Mouse (Mus musculus): ENCODE results near the gene Sept8.

DNA sequence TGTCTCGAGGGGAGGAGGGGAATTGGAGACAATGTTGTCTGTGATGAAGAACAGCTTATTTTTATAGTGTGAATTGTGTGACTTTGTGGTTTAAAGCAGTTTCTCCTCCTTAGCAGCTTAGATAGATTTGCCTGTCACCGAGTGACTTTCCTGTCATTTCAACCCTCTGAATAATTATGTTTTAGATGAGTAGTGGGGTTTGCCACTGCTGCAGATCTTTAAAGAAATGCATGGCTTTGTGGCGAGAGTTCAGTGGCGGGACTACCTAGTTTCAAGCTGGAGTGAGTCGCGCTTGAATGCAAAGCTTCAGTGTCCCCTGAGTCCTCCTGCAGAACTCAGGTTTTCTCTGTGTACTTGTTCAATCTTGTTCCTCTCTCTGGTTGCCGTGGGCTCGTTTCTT is 69.2 kb downstream of the Sept8 start:
- TF ChIP-seq CTCF (IDR thresholded peaks at IDR 0.05; ENCODE audit: control insufficient read depth, insufficient read depth, low read length) = no peak
- no peak for TF ChIP-seq POLR2A (IDR thresholded peaks at IDR 0.05; ENCODE audit: borderline replicate concordance, control insufficient read depth, low read depth, low read length)

Data from bone marrow, adult 2 months (tissue).